Mouse (Mus musculus): ENCODE measurements around the gene Fam189a2. TPM values are rescaled to one million over a fixed set of nuclear protein-coding genes. Genes with fewer than 3 reads are reported as not detected.

The Fam189a2 gene
- polyA plus RNA-seq, 1 experiment from 2014 or later = 0.88 TPM

DNA sequence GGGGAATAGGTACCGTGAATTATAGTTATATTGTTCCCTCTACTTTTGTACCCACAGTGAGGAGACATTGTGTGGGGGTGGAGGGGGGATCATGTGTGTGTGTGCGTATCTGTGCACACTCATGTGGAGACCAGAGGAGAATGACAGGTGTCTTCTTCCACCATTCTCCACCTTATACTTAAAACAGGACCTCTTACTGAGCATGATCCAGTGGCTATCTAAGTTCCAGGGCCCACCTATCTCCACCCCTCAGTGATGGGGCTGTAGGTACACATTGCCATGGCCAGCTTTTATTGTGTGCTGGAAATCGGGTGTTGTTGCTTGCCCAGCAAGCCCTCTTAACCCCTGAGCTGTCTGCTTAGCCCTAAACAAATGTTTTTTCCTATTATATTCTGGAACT, 10.1 kb downstream of the Fam189a2 start:
- Histone ChIP-seq H3K4me2 (ENCODE audit: low read depth, low read length) (no peak overlapping the region), H3K9ac (ENCODE audit: low read depth, low read length) (no peak overlapping the region), H3K27me3 (replicated peaks; ENCODE audit: control insufficient read depth, insufficient read depth, low read length) (no peaks in the 10 kb centered on the region), H3K4me1 (ENCODE audit: control insufficient read depth, insufficient read depth, low read length) (peaks cover 11% of the 10 kb centered on the region), H3K36me3 (ENCODE audit: control insufficient read depth, insufficient read depth, low read length) (no peaks in the 10 kb centered on the region), H3K4me3 (ENCODE audit: low read length) (no peak overlapping the region), H3K9me3 (ENCODE audit: control insufficient read depth, low read length) (no peaks in the 10 kb centered on the region), H3K27ac (ENCODE audit: low read length) (no peak overlapping the region)
- no peak for ATAC-seq
- WGBS = 78% methylated on average over 3 of the region's 3 CpGs

DNA sequence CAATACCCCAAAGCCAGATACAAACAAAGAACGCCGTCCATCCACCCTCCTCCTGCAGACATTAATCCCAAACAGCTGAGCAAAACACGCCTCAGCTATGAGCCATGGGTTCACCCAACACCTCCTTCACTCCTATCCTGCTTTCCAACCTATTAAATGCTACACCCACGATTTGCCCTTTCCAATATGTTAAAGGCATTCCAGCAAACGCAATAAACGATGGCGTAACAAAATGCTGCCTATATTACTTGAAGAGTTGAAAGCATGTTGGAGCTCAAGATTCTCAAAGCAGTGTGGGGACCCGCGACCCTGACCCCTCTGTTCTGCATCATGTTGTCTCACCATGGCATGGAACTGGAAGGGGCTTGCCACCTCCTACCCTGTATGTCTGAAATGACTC, 11.2 kb downstream of the Fam189a2 start:
- Histone ChIP-seq H3K36me3 (ENCODE audit: control insufficient read depth, insufficient read depth, low read length) (no peaks in the 10 kb centered on the region), H3K9me3 (ENCODE audit: control insufficient read depth, low read length) (no peaks in the 10 kb centered on the region), H3K27me3 (replicated peaks; ENCODE audit: control insufficient read depth, insufficient read depth, low read length) (no peaks in the 10 kb centered on the region), H3K27ac (ENCODE audit: low read length) (no peak overlapping the region), H3K9ac (ENCODE audit: low read depth, low read length) (no peak overlapping the region), H3K4me3 (ENCODE audit: low read length) (no peak overlapping the region), H3K4me1 (ENCODE audit: control insufficient read depth, insufficient read depth, low read length) (peaks cover 11% of the 10 kb centered on the region), H3K4me2 (ENCODE audit: low read depth, low read length) (no peak overlapping the region)
- WGBS = 87% methylated on average over 9 of the region's 9 CpGs
- no peak for ATAC-seq

DNA sequence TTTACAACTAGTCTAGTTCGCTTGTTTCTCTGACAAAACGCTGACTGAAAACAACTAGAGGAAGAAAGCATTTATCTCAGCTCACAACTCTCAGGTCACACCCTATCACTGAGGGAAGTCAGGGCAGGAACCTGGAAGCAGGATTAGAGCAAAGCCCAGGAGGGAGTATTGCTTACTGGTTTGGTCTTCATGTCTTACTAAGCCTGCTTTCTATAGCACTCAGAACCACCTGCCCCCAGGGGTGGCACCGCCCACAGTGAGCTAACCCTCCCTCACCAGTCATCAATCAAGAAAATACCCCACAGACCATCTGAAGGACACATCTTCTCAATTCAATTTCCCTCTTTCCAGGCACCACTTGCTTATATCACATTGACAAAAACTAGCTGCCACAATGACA, 12.4 kb downstream of the Fam189a2 start:
- Histone ChIP-seq H3K36me3 (ENCODE audit: control insufficient read depth, insufficient read depth, low read length) (no peaks in the 10 kb centered on the region), H3K4me2 (ENCODE audit: low read depth, low read length) (no peak overlapping the region), H3K27ac (ENCODE audit: low read length) (no peak overlapping the region), H3K27me3 (replicated peaks; ENCODE audit: control insufficient read depth, insufficient read depth, low read length) (no peaks in the 10 kb centered on the region), H3K9me3 (ENCODE audit: control insufficient read depth, low read length) (no peaks in the 10 kb centered on the region), H3K9ac (ENCODE audit: low read depth, low read length) (no peak overlapping the region), H3K4me3 (ENCODE audit: low read length) (no peak overlapping the region), H3K4me1 (ENCODE audit: control insufficient read depth, insufficient read depth, low read length) (peaks cover 11% of the 10 kb centered on the region)
- 83% methylated on average over 3 of the region's 3 CpGs for WGBS
- no peak for ATAC-seq

- Histone ChIP-seq H3K4me2 (ENCODE audit: low read depth, low read length) (no peak overlapping the region), H3K36me3 (ENCODE audit: control insufficient read depth, insufficient read depth, low read length) (no peaks in the 10 kb centered on the region), H3K27me3 (replicated peaks; ENCODE audit: control insufficient read depth, insufficient read depth, low read length) (no peaks in the 10 kb centered on the region), H3K27ac (ENCODE audit: low read length) (0 out of 2 replicates have a peak overlapping the region, but pooled peaks have one; percentile 33), H3K9me3 (ENCODE audit: control insufficient read depth, low read length) (no peaks in the 10 kb centered on the region), H3K4me3 (ENCODE audit: low read length) (no peak overlapping the region), H3K9ac (ENCODE audit: low read depth, low read length) (no peak overlapping the region), H3K4me1 (ENCODE audit: control insufficient read depth, insufficient read depth, low read length) (peaks cover 11% of the 10 kb centered on the region)
- WGBS = 50% methylated on average over 3 of the region's 3 CpGs
- ATAC-seq = peak; percentile 23
Observed at GRCm38 (mm10) chr19:24017892-24018291, 12.9 kb downstream of the Fam189a2 start.

- peak; percentile 93 for ATAC-seq
- H3K4me3 ChIP-seq (ENCODE audit: low read length) = no peak overlapping the region
- H3K4me2 ChIP-seq (ENCODE audit: low read depth, low read length) = no peak overlapping the region
- peaks cover 11% of the 10 kb centered on the region for H3K4me1 ChIP-seq (ENCODE audit: control insufficient read depth, insufficient read depth, low read length)
- H3K9ac ChIP-seq (ENCODE audit: low read depth, low read length) = no peak overlapping the region
- whole genome bisulfite sequencing = 16% methylated on average over 1 of the region's 1 CpGs
- peak overlapping the region; percentile 82 for H3K27ac ChIP-seq (ENCODE audit: low read length)
- no peaks in the 10 kb centered on the region for H3K27me3 ChIP-seq (replicated peaks; ENCODE audit: control insufficient read depth, insufficient read depth, low read length)
- no peaks in the 10 kb centered on the region for H3K9me3 ChIP-seq (ENCODE audit: control insufficient read depth, low read length)
- no peaks in the 10 kb centered on the region for H3K36me3 ChIP-seq (ENCODE audit: control insufficient read depth, insufficient read depth, low read length)
Observed at GRCm38 (mm10) chr19:24017427-24017826, 13.4 kb downstream of the Fam189a2 start.

- peak overlapping the region; percentile 82 for H3K27ac ChIP-seq (ENCODE audit: low read length)
- peak; percentile 81 for ATAC-seq
Observed at GRCm38 (mm10) chr19:24016706-24017386, 14.0 kb downstream of the Fam189a2 start.

GRCm38 (mm10) chr19:24013241-24013640, 17.6 kb downstream of the Fam189a2 start:
- no peak for ATAC-seq
- peaks cover 15% of the 10 kb centered on the region for H3K4me1 ChIP-seq (ENCODE audit: control insufficient read depth, insufficient read depth, low read length)
- no peaks in the 10 kb centered on the region for H3K27me3 ChIP-seq (replicated peaks; ENCODE audit: control insufficient read depth, insufficient read depth, low read length)
- H3K27ac ChIP-seq (ENCODE audit: low read length) = no peak overlapping the region
- no peaks in the 10 kb centered on the region for H3K9me3 ChIP-seq (ENCODE audit: control insufficient read depth, low read length)
- no peak overlapping the region for H3K4me3 ChIP-seq (ENCODE audit: low read length)
- no peak overlapping the region for H3K9ac ChIP-seq (ENCODE audit: low read depth, low read length)
- H3K4me2 ChIP-seq (ENCODE audit: low read depth, low read length) = no peak overlapping the region
- 58% methylated on average over 3 of the region's 3 CpGs for WGBS
- no peaks in the 10 kb centered on the region for H3K36me3 ChIP-seq (ENCODE audit: control insufficient read depth, insufficient read depth, low read length)

More at GRCm38 (mm10) chr19:24016706-24017386, 14.0 kb downstream of the Fam189a2 start:
- Histone ChIP-seq H3K4me1 (ENCODE audit: control insufficient read depth, insufficient read depth, low read length) (peaks cover 11% of the 10 kb centered on the region), H3K9me3 (ENCODE audit: control insufficient read depth, low read length) (no peaks in the 10 kb centered on the region), H3K4me3 (ENCODE audit: low read length) (no peak overlapping the region), H3K4me2 (ENCODE audit: low read depth, low read length) (no peak overlapping the region), H3K36me3 (ENCODE audit: control insufficient read depth, insufficient read depth, low read length) (no peaks in the 10 kb centered on the region), H3K27me3 (replicated peaks; ENCODE audit: control insufficient read depth, insufficient read depth, low read length) (no peaks in the 10 kb centered on the region), H3K9ac (ENCODE audit: low read depth, low read length) (no peak overlapping the region)
- WGBS = 49% methylated on average over 3 of the region's 3 CpGs

DNA sequence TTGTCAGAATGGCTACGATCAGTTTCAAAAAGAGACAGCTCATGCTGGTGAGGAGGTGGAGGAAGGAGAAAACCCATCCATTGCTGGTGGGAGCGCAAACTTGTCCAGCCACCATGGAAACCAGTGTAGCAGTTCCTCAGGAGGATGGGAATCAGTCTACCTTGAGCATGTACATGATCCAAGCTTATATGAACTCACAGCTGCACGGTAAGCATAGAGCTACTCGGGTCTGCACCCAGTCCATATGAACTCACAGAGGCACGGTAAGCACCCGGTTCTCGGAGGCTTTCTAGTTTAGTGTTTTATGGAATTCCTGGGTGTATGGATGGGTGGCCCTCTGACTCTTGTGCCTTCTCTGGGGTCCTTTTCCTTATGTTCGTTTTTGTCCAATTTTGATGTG, 18.3 kb downstream of the Fam189a2 start:
- 96% methylated on average over 8 of the region's 8 CpGs for WGBS
- Histone ChIP-seq H3K9me3 (ENCODE audit: control insufficient read depth, low read length) (no peaks in the 10 kb centered on the region), H3K36me3 (ENCODE audit: control insufficient read depth, insufficient read depth, low read length) (no peaks in the 10 kb centered on the region), H3K4me3 (ENCODE audit: low read length) (no peak overlapping the region), H3K4me1 (ENCODE audit: control insufficient read depth, insufficient read depth, low read length) (peaks cover 17% of the 10 kb centered on the region), H3K9ac (ENCODE audit: low read depth, low read length) (no peak overlapping the region), H3K27ac (ENCODE audit: low read length) (no peak overlapping the region), H3K27me3 (replicated peaks; ENCODE audit: control insufficient read depth, insufficient read depth, low read length) (no peaks in the 10 kb centered on the region), H3K4me2 (ENCODE audit: low read depth, low read length) (no peak overlapping the region)
- ATAC-seq = no peak

DNA sequence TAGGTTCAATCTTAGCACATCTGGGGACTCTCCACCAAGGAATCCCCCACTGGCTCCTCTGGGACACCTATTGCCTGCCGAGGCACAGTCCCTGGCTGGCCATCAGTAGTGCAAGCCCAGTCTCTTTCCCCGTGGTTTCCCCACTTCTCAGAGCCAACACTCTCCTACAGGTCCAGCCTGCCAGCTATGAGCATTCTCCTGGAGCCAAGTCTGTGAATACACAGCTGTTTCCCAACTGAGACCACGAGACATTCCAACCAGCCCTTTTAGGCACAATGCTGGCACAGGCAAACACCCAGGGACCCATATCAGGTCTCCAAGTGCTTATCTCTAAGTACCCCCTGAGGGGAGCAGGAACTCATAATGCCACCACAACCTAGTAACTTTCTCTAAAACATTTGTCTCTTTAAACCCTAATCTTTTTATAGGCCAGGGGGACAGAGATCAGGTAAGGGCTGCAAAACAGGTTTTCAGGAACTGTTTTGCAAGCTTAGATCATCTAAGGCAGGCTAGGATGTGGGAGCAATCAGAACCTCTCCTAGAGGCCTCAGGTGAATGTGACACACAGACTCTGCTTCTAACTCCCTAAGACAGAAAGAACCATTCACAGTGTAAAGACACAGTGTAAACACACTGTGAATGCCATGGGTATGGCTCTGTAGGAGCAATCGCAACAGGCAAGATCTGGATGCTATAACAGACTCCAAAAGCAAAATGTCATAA, 23.0 kb downstream of the Fam189a2 start:
- Histone ChIP-seq H3K9me3 (ENCODE audit: control insufficient read depth, low read length) (no peaks in the 10 kb centered on the region), H3K4me2 (ENCODE audit: low read depth, low read length) (no peak overlapping the region), H3K4me3 (ENCODE audit: low read length) (no peak overlapping the region), H3K4me1 (ENCODE audit: control insufficient read depth, insufficient read depth, low read length) (peaks cover 7% of the 10 kb centered on the region; the same call in 1 of the 2 replicates), H3K27me3 (replicated peaks; ENCODE audit: control insufficient read depth, insufficient read depth, low read length) (no peaks in the 10 kb centered on the region), H3K36me3 (ENCODE audit: control insufficient read depth, insufficient read depth, low read length) (no peaks in the 10 kb centered on the region), H3K27ac (ENCODE audit: low read length) (0 out of 2 replicates have a peak overlapping the region, but pooled peaks have one; percentile 10), H3K9ac (ENCODE audit: low read depth, low read length) (no peak overlapping the region)
- WGBS = 52% methylated on average over 4 of the region's 4 CpGs
- ATAC-seq = peak; percentile 94

Data from intestine, embryonic 16.5 days (tissue).